Mouse (Mus musculus) CD4-positive naive resting alpha-beta T cell, adult 76 days (primary cell): Measurements from ENCODE around the gene Gnl3. TPM values are rescaled to one million over a fixed set of nuclear protein-coding genes. Genes with fewer than 3 reads are reported as not detected.

Experiments used
- total RNA-seq: library from RNA; stranded (reverse); gene quantifications from one replicate; pipeline ENCODE4 v1.2.4, GENCODE M21; 2023

Gnl3 gene
- total RNA-seq = 282 TPM

GRCm38 (mm10) chr14:31018860-31019291 lies at the start of gene Gnl3, which contains the start of gene Pbrm1:
Gene Gnl3, minus strand, starts transcription at chr14:31019152.
Gene Pbrm1, plus strand, starts transcription at chr14:31019138.

GRCm38 (mm10) chr14:31001307-31002205 lies 17.4 kb downstream of the Gnl3 start, which contains the start of the genes Glt8d1 and Spcs1:
Gene Glt8d1, plus strand, starts transcription at chr14:31001400.
Gene Spcs1, minus strand, starts transcription at chr14:31001672.

Other genes with a start within 250 kb of the Gnl3 start
- gene Tmem110, start 193.6 kb downstream of the Gnl3 start, total RNA-seq = 14.9 TPM
- gene Mustn1, start 140.0 kb downstream of the Gnl3 start, total RNA-seq = 2.5 TPM
- 0.26 TPM for gene Itih4, start 132.7 kb downstream of the Gnl3 start, total RNA-seq
- gene Itih3, start 95.4 kb downstream of the Gnl3 start, total RNA-seq = 0.44 TPM
- gene Itih1, start 75.9 kb downstream of the Gnl3 start, total RNA-seq = not detected
- gene Nek4, start 67.8 kb downstream of the Gnl3 start, total RNA-seq = 3.9 TPM
- gene Glt8d1, start 17.8 kb downstream of the Gnl3 start, total RNA-seq = 6.5 TPM
- 73.7 TPM for gene Spcs1, start 17.5 kb downstream of the Gnl3 start, total RNA-seq
- 80.7 TPM for gene Pbrm1, start within 50 bp of the Gnl3 start, total RNA-seq
- 28.1 TPM for gene Smim4, start 109.8 kb upstream of the Gnl3 start, total RNA-seq
- gene Nt5dc2, start 111.9 kb upstream of the Gnl3 start, total RNA-seq = 0.50 TPM
- gene Stab1, start 149.5 kb upstream of the Gnl3 start, total RNA-seq = 2.1 TPM
- gene Tnnc1, start 189.2 kb upstream of the Gnl3 start, total RNA-seq = not detected
- 414 TPM for gene Nisch, start 197.8 kb upstream of the Gnl3 start, total RNA-seq
- not detected for gene Sema3g, start 198.7 kb upstream of the Gnl3 start, total RNA-seq
- gene Phf7, start 232.2 kb upstream of the Gnl3 start, total RNA-seq = 12.0 TPM
- 98.1 TPM for gene Bap1, start 232.3 kb upstream of the Gnl3 start, total RNA-seq